Mouse (Mus musculus): Measurements from ENCODE around the gene Kansl1. TPM values are rescaled to one million over a fixed set of nuclear protein-coding genes. Genes with fewer than 3 reads are reported as not detected.
A peak's percentile ranks its signal among the peaks of the same experiment; 100 is the strongest.

The Kansl1 gene
- polyA plus RNA-seq, 1 experiment from 2014 or later, result 7.5 TPM

DNA sequence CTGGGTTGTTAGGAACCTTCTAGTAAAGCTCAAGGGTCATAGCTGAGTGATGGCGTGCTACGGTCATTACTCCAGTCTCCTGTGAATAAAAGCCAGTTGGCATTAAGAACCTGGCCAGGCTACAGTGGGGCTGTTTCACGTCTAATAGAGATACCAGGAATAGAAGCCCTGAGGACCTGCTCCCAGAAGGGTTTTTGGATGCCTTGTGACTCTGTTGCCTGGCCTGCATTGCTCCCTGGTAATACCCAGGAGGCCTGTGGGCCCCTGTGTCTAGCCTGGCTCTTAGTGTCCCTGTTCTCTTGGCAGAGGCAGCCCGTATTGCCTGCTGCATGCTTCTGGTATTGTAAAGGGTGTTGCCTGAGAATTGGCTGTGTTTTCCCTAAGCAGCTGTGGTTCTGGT is 161.5 kb downstream of the Kansl1 start:
- ATAC-seq (ENCODE audit: low FRiP score, low TSS enrichment), result no peak

DNA sequence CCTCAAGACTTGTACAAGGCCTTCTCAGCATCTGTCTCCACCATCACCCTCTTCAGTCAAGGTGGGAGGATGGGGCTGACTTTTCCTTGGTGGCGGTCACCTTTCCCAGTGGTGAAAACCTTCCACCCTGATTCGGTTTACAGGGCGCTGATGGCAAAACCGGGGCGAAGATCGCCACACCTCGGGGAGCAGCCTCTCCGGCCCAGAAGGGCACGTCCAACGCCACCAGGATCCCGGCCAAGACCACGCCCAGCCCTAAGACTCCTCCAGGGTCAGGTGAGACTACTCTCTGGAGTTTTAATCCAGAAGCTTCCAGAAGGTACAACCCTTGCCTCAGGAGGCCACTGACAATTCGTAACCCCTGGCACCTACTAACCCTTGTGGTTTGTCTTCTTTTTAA is 162.2 kb downstream of the Kansl1 start:
- Histone ChIP-seq H3K36me3 (ENCODE audit: control insufficient read depth, insufficient read depth, low read length) (no peaks in the 10 kb centered on the region), H3K4me2 (replicated peaks; ENCODE audit: low read depth) (no peak overlapping the region), H3K9ac (ENCODE audit: low read length) (no peak overlapping the region), H3K9me3 (ENCODE audit: control insufficient read depth, low read length) (no peaks in the 10 kb centered on the region), H3K4me1 (replicated peaks; ENCODE audit: control insufficient read depth, insufficient read depth) (no peaks in the 10 kb centered on the region), H3K4me3 (ENCODE audit: low read depth, low read length) (no peak overlapping the region), H3K27me3 (ENCODE audit: control insufficient read depth, insufficient read depth, low read length) (no peaks in the 10 kb centered on the region), H3K27ac (replicated peaks) (no peak overlapping the region)
- TF ChIP-seq CTCF (IDR thresholded peaks at IDR 0.05; ENCODE audit: low read depth) (no peak), EP300 (optimal IDR thresholded peaks at IDR 0.05) (no peak)
- ATAC-seq (ENCODE audit: low FRiP score, low TSS enrichment), result no peak
- WGBS, result 81% methylated on average over 13 of the region's 13 CpGs
- peak; percentile 32 for DNase-seq (ENCODE audit: low spot score)

More for the DNA sequence above, 161.5 kb downstream of the Kansl1 start:
- TF ChIP-seq EP300 (optimal IDR thresholded peaks at IDR 0.05), result no peak
- H3K27me3 ChIP-seq (ENCODE audit: control insufficient read depth, insufficient read depth, low read length), result no peaks in the 10 kb centered on the region
- no peak overlapping the region for H3K4me3 ChIP-seq (ENCODE audit: low read depth, low read length)
- no peak overlapping the region for H3K9ac ChIP-seq (ENCODE audit: low read length)
- H3K36me3 ChIP-seq (ENCODE audit: control insufficient read depth, insufficient read depth, low read length), result no peaks in the 10 kb centered on the region
- H3K9me3 ChIP-seq (ENCODE audit: control insufficient read depth, low read length), result no peaks in the 10 kb centered on the region
- no peak overlapping the region for H3K4me2 ChIP-seq (replicated peaks; ENCODE audit: low read depth)
- whole genome bisulfite sequencing, result 71% methylated on average over 4 of the region's 4 CpGs
- no peak overlapping the region for H3K27ac ChIP-seq (replicated peaks)
- DNase-seq (ENCODE audit: low spot score), result no peak
- no peaks in the 10 kb centered on the region for H3K4me1 ChIP-seq (replicated peaks; ENCODE audit: control insufficient read depth, insufficient read depth)

DNA sequence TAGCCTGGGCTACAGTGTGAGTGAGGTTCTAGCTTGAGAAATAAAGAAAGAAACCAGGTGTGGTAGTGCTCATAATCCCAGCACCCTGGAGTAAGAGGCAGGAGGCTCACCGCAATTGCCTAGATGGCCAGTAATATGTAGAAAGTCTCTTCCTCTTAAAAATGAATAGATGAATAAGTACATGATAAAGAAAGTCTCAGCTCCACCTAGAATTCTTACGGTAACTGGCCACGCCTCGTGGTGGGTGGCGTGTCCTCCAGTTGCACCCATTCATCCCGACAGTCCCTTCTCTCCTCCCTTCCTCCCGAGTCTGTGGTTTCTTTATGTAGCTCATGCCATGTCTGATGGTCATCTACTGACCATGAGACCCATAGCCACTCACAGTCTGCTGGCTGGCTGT is 162.9 kb downstream of the Kansl1 start:
- H3K9ac ChIP-seq (ENCODE audit: low read length), result no peak overlapping the region
- ATAC-seq (ENCODE audit: low FRiP score, low TSS enrichment) (no peak), DNase-seq (ENCODE audit: low spot score) (no peak)
- WGBS, result 87% methylated on average over 7 of the region's 7 CpGs
- H3K4me2 ChIP-seq (replicated peaks; ENCODE audit: low read depth), result no peak overlapping the region
- no peaks in the 10 kb centered on the region for H3K27me3 ChIP-seq (ENCODE audit: control insufficient read depth, insufficient read depth, low read length)
- TF ChIP-seq EP300 (optimal IDR thresholded peaks at IDR 0.05) (no peak), CTCF (IDR thresholded peaks at IDR 0.05; ENCODE audit: low read depth) (no peak)
- H3K27ac ChIP-seq (replicated peaks), result no peak overlapping the region
- H3K9me3 ChIP-seq (ENCODE audit: control insufficient read depth, low read length), result no peaks in the 10 kb centered on the region
- no peaks in the 10 kb centered on the region for H3K4me1 ChIP-seq (replicated peaks; ENCODE audit: control insufficient read depth, insufficient read depth)
- H3K4me3 ChIP-seq (ENCODE audit: low read depth, low read length), result no peak overlapping the region
- no peaks in the 10 kb centered on the region for H3K36me3 ChIP-seq (ENCODE audit: control insufficient read depth, insufficient read depth, low read length)

DNA sequence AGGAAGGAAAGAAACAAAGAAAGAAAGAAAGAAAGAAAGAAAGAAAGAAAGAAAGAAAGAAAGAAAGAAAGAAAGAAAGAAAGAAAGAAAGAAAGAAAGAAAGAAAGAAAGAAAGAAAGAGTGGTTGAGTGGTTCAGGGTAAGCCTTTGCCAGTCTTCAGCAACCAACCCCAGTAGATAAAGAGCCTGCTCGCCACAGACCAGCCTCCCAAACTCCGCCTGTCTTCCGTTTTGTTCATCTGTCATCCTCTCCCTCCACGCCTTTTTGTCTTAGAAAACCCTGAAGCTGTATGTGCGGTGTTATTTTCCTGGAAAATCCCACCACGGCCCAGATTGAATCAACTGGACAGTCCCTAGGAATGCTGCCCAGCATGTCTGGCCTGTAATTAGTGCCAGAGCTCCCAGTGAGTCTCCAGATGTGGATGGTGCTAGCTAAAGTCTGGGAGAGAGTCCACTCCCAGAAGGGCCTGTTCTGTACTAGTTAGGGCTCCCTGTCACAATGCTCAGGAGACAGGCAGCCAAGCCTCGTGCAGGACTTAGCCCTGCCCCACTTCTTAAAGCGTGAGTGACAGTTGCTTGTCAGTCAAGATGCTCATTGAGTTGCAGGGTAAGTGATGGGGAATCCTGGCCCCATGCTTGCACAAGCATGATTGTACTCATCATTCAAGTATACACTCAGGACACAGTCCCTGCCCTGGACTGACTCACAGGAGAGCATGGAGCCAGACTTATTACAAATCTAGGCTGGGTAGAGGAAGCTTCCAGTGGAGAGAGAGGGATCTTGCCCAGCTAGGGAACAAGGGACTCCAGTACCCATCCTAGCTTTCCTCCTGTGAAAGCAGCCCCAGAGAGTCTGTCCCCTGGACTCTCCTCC is 165.3 kb downstream of the Kansl1 start:
- H3K9ac ChIP-seq (ENCODE audit: low read length), result no peak overlapping the region
- 44% methylated on average over 8 of the region's 8 CpGs for WGBS
- TF ChIP-seq CTCF (IDR thresholded peaks at IDR 0.05; ENCODE audit: low read depth), result no peak
- no peak for TF ChIP-seq EP300 (optimal IDR thresholded peaks at IDR 0.05)
- peak; percentile 46; the same call in 1 of the 2 replicates for ATAC-seq (ENCODE audit: low FRiP score, low TSS enrichment)
- H3K4me3 ChIP-seq (ENCODE audit: low read depth, low read length), result no peak overlapping the region
- H3K27me3 ChIP-seq (ENCODE audit: control insufficient read depth, insufficient read depth, low read length), result no peaks in the 10 kb centered on the region
- H3K36me3 ChIP-seq (ENCODE audit: control insufficient read depth, insufficient read depth, low read length), result no peaks in the 10 kb centered on the region
- H3K4me1 ChIP-seq (replicated peaks; ENCODE audit: control insufficient read depth, insufficient read depth), result no peaks in the 10 kb centered on the region
- H3K27ac ChIP-seq (replicated peaks), result 0 out of 2 replicates have a peak overlapping the region, but pooled peaks have one; percentile 30
- DNase-seq (ENCODE audit: low spot score), result no peak
- no peak overlapping the region for H3K4me2 ChIP-seq (replicated peaks; ENCODE audit: low read depth)
- H3K9me3 ChIP-seq (ENCODE audit: control insufficient read depth, low read length), result no peaks in the 10 kb centered on the region

DNA sequence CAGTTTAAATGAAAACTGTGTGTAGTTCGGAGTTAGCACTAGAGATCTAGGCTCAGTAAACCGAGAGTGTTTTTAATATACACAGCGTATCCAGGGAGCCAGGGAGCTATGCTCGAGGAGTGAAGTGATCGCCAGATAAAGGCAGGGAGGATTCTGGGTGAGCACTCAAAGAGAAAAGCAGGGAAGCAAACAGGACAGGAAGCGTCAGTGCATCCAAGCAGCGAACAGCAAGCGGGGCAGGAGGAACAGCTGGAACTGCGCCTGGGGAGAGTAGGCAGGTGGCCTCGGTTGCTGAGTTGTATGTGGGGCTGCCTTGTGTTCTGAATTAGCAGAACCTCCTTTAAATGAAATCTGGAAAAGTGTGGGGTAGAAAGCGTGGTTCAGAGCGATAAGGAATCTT is 166.0 kb downstream of the Kansl1 start:
- DNase-seq (ENCODE audit: low spot score), result no peak
- Histone ChIP-seq H3K4me2 (replicated peaks; ENCODE audit: low read depth) (0 out of 2 replicates have a peak overlapping the region, but pooled peaks have one; percentile 9), H3K9ac (ENCODE audit: low read length) (no peak overlapping the region; the same call in 1 of the 2 replicates)

DNA sequence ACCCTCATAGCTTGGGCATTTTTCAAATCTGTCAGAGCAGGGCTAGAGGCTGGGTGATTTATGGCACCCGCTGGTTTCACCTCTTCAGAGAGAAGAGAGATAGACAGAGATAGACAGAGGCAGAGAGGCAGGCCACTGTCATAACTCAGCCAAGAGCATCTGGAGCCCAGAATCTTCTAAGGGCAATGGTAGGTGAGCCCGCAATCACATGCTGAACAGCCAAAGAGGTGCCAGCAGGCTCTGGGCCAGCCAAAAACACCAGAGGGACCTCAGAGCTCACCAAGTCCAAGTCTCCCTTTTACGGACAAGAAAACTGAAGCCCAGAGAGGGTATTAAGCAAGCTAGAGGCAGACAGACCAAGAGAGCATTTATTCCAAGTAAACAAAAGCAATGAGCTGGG is 171.0 kb downstream of the Kansl1 start:
- H3K9ac ChIP-seq (ENCODE audit: low read length), result no peak overlapping the region
- H3K36me3 ChIP-seq (ENCODE audit: control insufficient read depth, insufficient read depth, low read length), result no peaks in the 10 kb centered on the region
- WGBS, result 59% methylated on average over 3 of the region's 3 CpGs
- H3K4me3 ChIP-seq (ENCODE audit: low read depth, low read length), result no peak overlapping the region
- DNase-seq (ENCODE audit: low spot score) (no peak), ATAC-seq (ENCODE audit: low FRiP score, low TSS enrichment) (no peak)
- H3K4me2 ChIP-seq (replicated peaks; ENCODE audit: low read depth), result no peak overlapping the region
- no peaks in the 10 kb centered on the region for H3K9me3 ChIP-seq (ENCODE audit: control insufficient read depth, low read length)
- no peak overlapping the region for H3K27ac ChIP-seq (replicated peaks)
- H3K27me3 ChIP-seq (ENCODE audit: control insufficient read depth, insufficient read depth, low read length), result no peaks in the 10 kb centered on the region
- TF ChIP-seq CTCF (IDR thresholded peaks at IDR 0.05; ENCODE audit: low read depth) (no peak), EP300 (optimal IDR thresholded peaks at IDR 0.05) (no peak)
- no peaks in the 10 kb centered on the region for H3K4me1 ChIP-seq (replicated peaks; ENCODE audit: control insufficient read depth, insufficient read depth)

More for the DNA sequence above, 166.0 kb downstream of the Kansl1 start:
- Histone ChIP-seq H3K9me3 (ENCODE audit: control insufficient read depth, low read length) (no peaks in the 10 kb centered on the region), H3K4me3 (ENCODE audit: low read depth, low read length) (no peak overlapping the region), H3K27me3 (ENCODE audit: control insufficient read depth, insufficient read depth, low read length) (no peaks in the 10 kb centered on the region), H3K27ac (replicated peaks) (no peak overlapping the region), H3K36me3 (ENCODE audit: control insufficient read depth, insufficient read depth, low read length) (no peaks in the 10 kb centered on the region), H3K4me1 (replicated peaks; ENCODE audit: control insufficient read depth, insufficient read depth) (no peaks in the 10 kb centered on the region)
- TF ChIP-seq EP300 (optimal IDR thresholded peaks at IDR 0.05), result no peak
- TF ChIP-seq CTCF (IDR thresholded peaks at IDR 0.05; ENCODE audit: low read depth), result no peak
- no peak for ATAC-seq (ENCODE audit: low FRiP score, low TSS enrichment)
- 51% methylated on average over 12 of the region's 12 CpGs for WGBS
